ENCODE assay signal across 10 mouse cellular contexts in the genomic region with DNA sequence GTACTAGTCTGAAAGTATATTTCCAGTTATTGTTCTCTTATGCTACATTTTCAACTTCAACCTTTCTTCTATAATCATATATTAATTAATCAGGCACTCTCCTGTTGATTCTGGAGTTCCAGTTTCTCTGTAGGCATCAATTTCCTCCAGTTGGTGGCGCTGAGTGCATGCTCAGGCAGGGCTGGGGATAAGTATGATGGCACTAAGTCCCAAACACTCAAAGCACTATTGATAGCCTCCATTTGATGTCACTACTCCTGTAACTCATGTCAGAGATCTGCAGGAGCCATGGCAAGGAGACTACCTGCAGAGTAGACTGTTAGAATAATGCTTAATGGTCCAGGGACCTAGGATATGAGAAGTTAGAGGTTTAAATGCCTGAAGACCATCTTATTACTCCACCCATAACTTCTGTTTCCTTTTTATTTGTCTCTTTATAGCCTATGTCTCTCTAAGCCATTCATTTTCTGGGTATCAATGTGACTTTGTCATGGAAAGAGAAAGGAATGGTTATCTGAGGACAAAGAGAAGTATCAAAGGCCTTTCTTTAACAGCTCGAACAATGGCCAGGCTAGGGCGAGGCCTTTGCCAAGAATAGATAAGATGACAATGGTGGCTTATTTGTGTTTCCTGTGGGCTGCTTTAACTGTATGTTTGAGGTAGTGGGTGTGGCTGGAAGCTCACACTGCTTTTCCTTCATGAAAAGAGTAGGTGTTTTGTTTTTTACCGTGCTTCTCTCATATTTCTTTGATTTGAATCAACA.
DNase-seq lines count a peak whose midpoint lies in the region; ATAC-seq lines count a peak whose summit lies in the region.
"Had no signal": no experiment of that assay in that cellular context is flagged by ENCODE, and none has a peak within 500 bp of the region (broad histone marks: within the 10 kb centered on the region; RNA-seq: fewer than 3 reads in every experiment).

No protein-coding gene starts in this region.

- no peak overlapping the region for H3K4me2 ChIP-seq in liver, embryonic 13.5 days
- no peak overlapping the region for H3K4me2 ChIP-seq in midbrain, embryonic 13.5 days (replicated peaks)
- H3K4me2 ChIP-seq: embryonic facial prominence, embryonic 15.5 days; neural tube, embryonic 13.5 days had no signal

- ATAC-seq in liver, embryonic 13.5 days (ENCODE audit: low read depth) = peak; percentile 74
- ATAC-seq in midbrain, embryonic 13.5 days = no peak

- H3K27ac ChIP-seq in liver, embryonic 13.5 days = no peak overlapping the region
- no peak overlapping the region for H3K27ac ChIP-seq in midbrain, embryonic 13.5 days
- H3K27ac ChIP-seq: embryonic facial prominence, embryonic 15.5 days; neural tube, embryonic 13.5 days had no signal

- H3K36me3 ChIP-seq in liver, embryonic 13.5 days = no peaks in the 10 kb centered on the region
- H3K36me3 ChIP-seq in midbrain, embryonic 13.5 days = no peaks in the 10 kb centered on the region
- H3K36me3 ChIP-seq: embryonic facial prominence, embryonic 15.5 days; neural tube, embryonic 13.5 days had no signal

- H3K4me1 ChIP-seq in liver, embryonic 13.5 days (replicated peaks) = no peaks in the 10 kb centered on the region
- H3K4me1 ChIP-seq in midbrain, embryonic 13.5 days (replicated peaks) = no peaks in the 10 kb centered on the region
- H3K4me1 ChIP-seq: embryonic facial prominence, embryonic 15.5 days; neural tube, embryonic 13.5 days had no signal

- H3K4me3 ChIP-seq in liver, embryonic 13.5 days (replicated peaks) = no peak overlapping the region
- H3K4me3 ChIP-seq in midbrain, embryonic 13.5 days (replicated peaks) = no peak overlapping the region
- H3K4me3 ChIP-seq: embryonic facial prominence, embryonic 15.5 days; neural tube, embryonic 13.5 days had no signal

- H3K9ac ChIP-seq in liver, embryonic 13.5 days = no peak overlapping the region
- H3K9ac ChIP-seq in midbrain, embryonic 13.5 days (replicated peaks) = no peak overlapping the region
- H3K9ac ChIP-seq: embryonic facial prominence, embryonic 15.5 days; neural tube, embryonic 13.5 days had no signal

- intact Hi-C loops in heart, postnatal 36 days (cut with DNase I) = loop anchor here (5.0 kb wide), 2 partner anchors 119 to 174 kb away; no protein-coding TSS in a partner anchor

- H3K9me3 ChIP-seq in liver, embryonic 13.5 days (replicated peaks) = no peaks in the 10 kb centered on the region
- H3K9me3 ChIP-seq in midbrain, embryonic 13.5 days = no peaks in the 10 kb centered on the region
- H3K9me3 ChIP-seq: embryonic facial prominence, embryonic 15.5 days; neural tube, embryonic 13.5 days had no signal

- DNase-seq in cerebellum, adult 18-20 months = peak; percentile 3 to 9
- no peak for DNase-seq in cerebellum, adult 9-11 months
- DNase-seq in spleen, adult 18-20 months = peak; percentile 56 to 78
- DNase-seq in spleen, adult 12 weeks (ENCODE audit: low spot score) = no peak
- DNase-seq in heart, postnatal 36 days = peak; percentile 19 to 36
- DNase-seq in liver, embryonic 13.5 days = no peak
- peak; percentile 49 for DNase-seq in testis, postnatal 10 days (ENCODE audit: low spot score)

- 12% methylated on average over 4 of the region's 4 CpGs for WGBS in liver, embryonic 13.5 days (ENCODE audit: insufficient replicate concordance)
- WGBS in midbrain, embryonic 13.5 days = 66% methylated on average over 4 of the region's 4 CpGs

- no peaks in the 10 kb centered on the region for H3K27me3 ChIP-seq in liver, embryonic 13.5 days
- no peaks in the 10 kb centered on the region for H3K27me3 ChIP-seq in midbrain, embryonic 13.5 days
- H3K27me3 ChIP-seq: embryonic facial prominence, embryonic 15.5 days; neural tube, embryonic 13.5 days had no signal

Comparison
In these comparisons a context has a peak if more than half of its experiments do, and no peak if none do; other contexts are left out.
1. DNase-seq: peak in cerebellum, adult 18-20 months (2 of 2), spleen, adult 18-20 months (2 of 2), heart, postnatal 36 days (2 of 2) and testis, postnatal 10 days (single experiment); none in cerebellum, adult 9-11 months (single experiment), spleen, adult 12 weeks (single experiment) and liver, embryonic 13.5 days (single experiment).